Mouse (Mus musculus) hindbrain, embryonic 10.5 days (tissue): ENCODE data around the gene Ralb. TPM values are rescaled to one million over a fixed set of nuclear protein-coding genes. Genes with fewer than 3 reads are reported as not detected.
A peak's percentile ranks its signal among the peaks of the same experiment; 100 is the strongest.

ENCODE experiments used
- DNase-seq: peaks from one replicate; pipeline ENCODE4 v3.0.0-alpha.2; 2017; ENCODE audit warnings: low spot score
- H3K27ac ChIP-seq: fragments of 300-500 bp; sonication (generic); 2 replicates; pipeline ENCODE4 v1.5.1; 2016; ENCODE audit warnings: mild to moderate bottlenecking, moderate library complexity
- H3K27me3 ChIP-seq: fragments of 300-500 bp; sonication (generic); 2 replicates; pipeline ENCODE4 v1.6.1; 2016; ENCODE audit warnings: mild to moderate bottlenecking; ENCODE audit not compliant: poor library complexity, insufficient read depth, severe bottlenecking
- H3K36me3 ChIP-seq: fragments of 300-500 bp; sonication (generic); 2 replicates; pipeline ENCODE4 v1.6.1; 2016; ENCODE audit warnings: mild to moderate bottlenecking, moderate library complexity
- H3K4me1 ChIP-seq: fragments of 300-500 bp; sonication (generic); replicated peaks from 2 replicates; pipeline ENCODE4 v1.6.1; 2016; ENCODE audit warnings: mild to moderate bottlenecking
- H3K4me3 ChIP-seq: fragments of 300-500 bp; sonication (generic); 2 replicates; pipeline ENCODE4 v1.5.1; 2016; ENCODE audit warnings: mild to moderate bottlenecking, moderate library complexity
- H3K9me3 ChIP-seq: fragments of 300-500 bp; sonication (generic); 2 replicates; pipeline ENCODE4 v1.6.1; 2016; ENCODE audit warnings: mild to moderate bottlenecking, moderate library complexity
- WGBS: fragments of 180-500 bp; shearing (Covaris S2); methylation state at CpG from one replicate; pipeline ENCODE4 v1.1.7; 2016; 5-methylcytosine and 5-hydroxymethylcytosine counted together
- polyA plus RNA-seq: library from polyadenylated mRNA; unstranded; fragments of >200 nt; fragmentation: Nextera tagmentation; extraction: Ambion mirVana; gene quantifications from 2 replicates; pipeline ENCODE4 v1.2.1, GENCODE M21; 2016

Gene Ralb
- polyA plus RNA-seq, 1 experiment from 2014 or later = 103 TPM

GRCm38 (mm10) chr1:119421576-119422421 is 82.8 kb downstream of the Ralb start, which contains the start of gene Inhbb:
Gene Inhbb, minus strand, starts transcription at chr1:119422248.
- Histone ChIP-seq H3K27me3 (peaks cover 94% of the 10 kb centered on the region), H3K27ac (peak within 1 kb of the TSS; percentile 73), H3K36me3 (no peaks in the 10 kb centered on the region), H3K4me3 (peak within 1 kb of the TSS; percentile 66), H3K9me3 (no peaks in the 10 kb centered on the region), H3K4me1 (peaks cover 62% of the 10 kb centered on the region)
- WGBS = under 1% methylated on average over 67 of the region's 92 CpGs
- DNase-seq = peak; percentile 69

- Histone ChIP-seq H3K9me3 (no peaks in the 10 kb centered on the region), H3K36me3 (no peaks in the 10 kb centered on the region), H3K4me3 (peak overlapping the region; percentile 66), H3K27ac (peak overlapping the region; percentile 73), H3K27me3 (peaks cover 100% of the 10 kb centered on the region), H3K4me1 (peaks cover 65% of the 10 kb centered on the region)
- peak; percentile 60 for DNase-seq
- WGBS = under 1% methylated on average over 71 of the region's 78 CpGs
These were observed 83.5 kb downstream of the Ralb start for GRCm38 (mm10) chr1:119420984-119421575.

Other genes starting within 250 kb of the Ralb start
- 0.14 and 0.31 TPM in 2 replicates for gene Inhbb, start 82.5 kb downstream of the Ralb start, polyA plus RNA-seq
- 17.9 and 20.2 TPM in 2 replicates for gene Tmem185b, start 21.4 kb upstream of the Ralb start, polyA plus RNA-seq
- 31.8 and 40.4 TPM in 2 replicates for gene Epb41l5, start 144.2 kb upstream of the Ralb start, polyA plus RNA-seq